Mouse (Mus musculus): Measurements from ENCODE around the gene Olfr1272.

- TF ChIP-seq MAX (IDR thresholded peaks at IDR 0.05; ENCODE audit: low read length) = no peak
- TF ChIP-seq EP300 (IDR thresholded peaks at IDR 0.05; ENCODE audit: low read length) = no peak
- no peak for TF ChIP-seq CTCF (conservative IDR thresholded peaks at IDR 0.05 in 1 of 2, IDR thresholded peaks at IDR 0.05 in 1 of 2; ENCODE audit: low read depth in 2 of 2, low read length in 2 of 2)
- TF ChIP-seq USF2 (conservative IDR thresholded peaks at IDR 0.05; ENCODE audit: low read depth, low read length) = no peak
- TF ChIP-seq USF1 (IDR thresholded peaks at IDR 0.05; ENCODE audit: low read depth, low read length) = no peak
Observed at GRCm38 (mm10) chr2:90257492-90257891, 35.1 kb downstream of the Olfr1272 start, which contains the start of gene Olfr142.

Measured in CH12.LX (cell line).